Mouse (Mus musculus) stomach, adult 2 months (tissue): ENCODE results near the gene Farsa. TPM values are rescaled to one million over a fixed set of nuclear protein-coding genes. Genes with fewer than 3 reads are reported as not detected.

Source experiments
- polyA plus RNA-seq: library from polyadenylated mRNA; depleted of rRNA; stranded (reverse); fragments of >200 nt; gene quantifications from 2 replicates; pipeline ENCODE4 v1.2.3, GENCODE M21; 2012; rRNA removed

The Farsa gene
- 21.9 and 25.5 TPM in 2 replicates for polyA plus RNA-seq

GRCm38 (mm10) chr8:84856864-84857441, at the start of gene Farsa:
Farsa (plus strand) TSS chr8:84856989.

GRCm38 (mm10) chr8:84822723-84823122, 34.1 kb upstream of the Farsa start, which contains the start of gene Dand5:
Dand5 (minus strand) TSS chr8:84822823.

GRCm38 (mm10) chr8:84831490-84831889, 25.3 kb upstream of the Farsa start, which contains the start of gene Gadd45gip1:
Gadd45gip1 (plus strand) TSS chr8:84831522.

GRCm38 (mm10) chr8:84840248-84840999, 16.4 kb upstream of the Farsa start, which contains the start of gene Rad23a:
Rad23a (minus strand) TSS chr8:84840665.

GRCm38 (mm10) chr8:84846722-84847572, 9.8 kb upstream of the Farsa start, which contains the start of gene Calr:
Calr (minus strand) TSS chr8:84846934.

GRCm38 (mm10) chr8:84871376-84872308, 14.9 kb downstream of the Farsa start, which contains the start of gene Syce2:
Syce2 (plus strand) TSS chr8:84872111.

GRCm38 (mm10) chr8:84893709-84894134, 36.9 kb downstream of the Farsa start, which contains the start of gene Gcdh:
Gcdh (minus strand) TSS chr8:84893921.

GRCm38 (mm10) chr8:84901752-84902151, 45.0 kb downstream of the Farsa start, which contains the start of gene Klf1:
Klf1 (plus strand) TSS chr8:84901928.

GRCm38 (mm10) chr8:84908421-84909161, 51.8 kb downstream of the Farsa start, which contains the start of gene Dnase2a:
Dnase2a (plus strand) TSS chr8:84908560.

Other genes with a start within 250 kb of the Farsa start
- 24.7 and 28.4 TPM in 2 replicates for gene Ier2, start 194.1 kb upstream of the Farsa start, polyA plus RNA-seq
- gene Trmt1, start 170.7 kb upstream of the Farsa start, polyA plus RNA-seq: 46.5 and 57.1 TPM in 2 replicates
- gene Nacc1, start 169.1 kb upstream of the Farsa start, polyA plus RNA-seq: 56.4 TPM in 2 replicates
- gene Lyl1, start 155.5 kb upstream of the Farsa start, polyA plus RNA-seq: 4.3 and 5.4 TPM in 2 replicates
- 0.09 TPM in 1 of 2 replicates, not detected in the other for gene G430095P16Rik, start 134.0 kb upstream of the Farsa start, polyA plus RNA-seq
- 43.0 and 44.8 TPM in 2 replicates for gene Nfix, start 56.6 kb upstream of the Farsa start, polyA plus RNA-seq
- gene Dand5, start 34.2 kb upstream of the Farsa start, polyA plus RNA-seq: 1.1 and 1.3 TPM in 2 replicates
- gene Gadd45gip1, start 25.5 kb upstream of the Farsa start, polyA plus RNA-seq: 20.5 and 114 TPM in 2 replicates
- 34.5 and 34.7 TPM in 2 replicates for gene Rad23a, start 16.3 kb upstream of the Farsa start, polyA plus RNA-seq
- 52.9 and 61.7 TPM in 2 replicates for gene Calr, start 10.1 kb upstream of the Farsa start, polyA plus RNA-seq
- gene Syce2, start 15.1 kb downstream of the Farsa start, polyA plus RNA-seq: 0.08 and 0.22 TPM in 2 replicates
- 101 and 137 TPM in 2 replicates for gene Gcdh, start 36.9 kb downstream of the Farsa start, polyA plus RNA-seq
- 0.06 and 0.34 TPM in 2 replicates for gene Klf1, start 44.9 kb downstream of the Farsa start, polyA plus RNA-seq
- gene Dnase2a, start 51.6 kb downstream of the Farsa start, polyA plus RNA-seq: 8.6 and 9.6 TPM in 2 replicates
- gene Mast1, start 80.4 kb downstream of the Farsa start, polyA plus RNA-seq: 0.41 and 0.72 TPM in 2 replicates
- not detected in 2 replicates for gene Rtbdn, start 90.0 kb downstream of the Farsa start, polyA plus RNA-seq
- 0.89 TPM in 1 of 2 replicates, not detected in the other for gene Gm49661, start 112.4 kb downstream of the Farsa start, polyA plus RNA-seq
- gene Prdx2, start 112.6 kb downstream of the Farsa start, polyA plus RNA-seq: 79.1 and 81.4 TPM in 2 replicates
- 17.6 and 24.3 TPM in 2 replicates for gene Rnaseh2a, start 112.8 kb downstream of the Farsa start, polyA plus RNA-seq
- gene Junb, start 121.7 kb downstream of the Farsa start, polyA plus RNA-seq: 114 and 193 TPM in 2 replicates
- gene Hook2, start 133.6 kb downstream of the Farsa start, polyA plus RNA-seq: 14.5 and 15.1 TPM in 2 replicates
- gene Best2, start 157.5 kb downstream of the Farsa start, polyA plus RNA-seq: not detected in 2 replicates
- gene Asna1, start 168.3 kb downstream of the Farsa start, polyA plus RNA-seq: 51.2 and 52.0 TPM in 2 replicates
- gene Trir, start 169.8 kb downstream of the Farsa start, polyA plus RNA-seq: 27.6 and 47.2 TPM in 2 replicates
- gene Tnpo2, start 179.9 kb downstream of the Farsa start, polyA plus RNA-seq: 18.8 and 27.1 TPM in 2 replicates
- gene Fbxw9, start 203.1 kb downstream of the Farsa start, polyA plus RNA-seq: 31.9 and 42.6 TPM in 2 replicates
- gene Gm5741, start 211.0 kb downstream of the Farsa start, polyA plus RNA-seq: 1.2 and 1.7 TPM in 2 replicates
- gene Dhps, start 214.8 kb downstream of the Farsa start, polyA plus RNA-seq: 23.1 and 46.6 TPM in 2 replicates
- gene Wdr83os, start 223.8 kb downstream of the Farsa start, polyA plus RNA-seq: 67.2 and 75.2 TPM in 2 replicates
- gene Wdr83, start 224.3 kb downstream of the Farsa start, polyA plus RNA-seq: 8.4 and 11.5 TPM in 2 replicates
- gene Man2b1, start 226.3 kb downstream of the Farsa start, polyA plus RNA-seq: 21.5 and 23.4 TPM in 2 replicates